Mouse (Mus musculus) monocyte, adult 5-6 weeks (primary cell): ENCODE measurements around the gene Spon1. TPM values are rescaled to one million over a fixed set of nuclear protein-coding genes. Genes with fewer than 3 reads are reported as not detected.

Source experiments
- ATAC-seq: fragments of 153-309, 156-312 bp; replicated peaks from 2 replicates; pipeline ENCODE4 v1.8.0; 2017; ENCODE audit warnings: mild to moderate bottlenecking; ENCODE audit not compliant: low TSS enrichment, insufficient number of reproducible peaks, severe bottlenecking, poor library complexity, low FRiP score
- total RNA-seq: library from RNA; stranded (forward); fragments of 200-1000, 200-491, 200-594 nt; gene quantifications from 3 replicates; pipeline ENCODE4 v1.2.3, GENCODE M21; 2017

Gene Spon1
- total RNA-seq, 1 experiment from 2014 or later: not detected

DNA sequence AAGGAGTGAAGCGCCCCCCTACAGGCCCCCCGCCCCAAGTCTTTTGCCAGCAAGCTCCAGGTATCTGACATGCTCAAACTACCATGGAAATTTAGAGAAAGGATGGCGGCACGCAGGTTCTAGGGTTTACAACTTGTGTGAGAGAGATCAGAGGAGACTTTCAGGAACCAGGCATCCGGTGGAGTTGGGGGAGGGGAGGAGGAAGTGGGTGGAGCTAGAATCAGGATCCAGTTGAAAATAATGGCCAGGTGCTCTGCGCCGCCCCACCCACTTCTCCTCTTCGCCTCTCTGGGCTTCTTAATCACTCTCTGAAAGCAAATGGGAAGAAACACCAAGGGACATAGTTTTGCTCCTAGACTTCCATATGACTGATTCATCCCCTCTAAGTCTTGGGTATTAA lies 7.6 kb downstream of the Spon1 start:
- no peak for ATAC-seq

DNA sequence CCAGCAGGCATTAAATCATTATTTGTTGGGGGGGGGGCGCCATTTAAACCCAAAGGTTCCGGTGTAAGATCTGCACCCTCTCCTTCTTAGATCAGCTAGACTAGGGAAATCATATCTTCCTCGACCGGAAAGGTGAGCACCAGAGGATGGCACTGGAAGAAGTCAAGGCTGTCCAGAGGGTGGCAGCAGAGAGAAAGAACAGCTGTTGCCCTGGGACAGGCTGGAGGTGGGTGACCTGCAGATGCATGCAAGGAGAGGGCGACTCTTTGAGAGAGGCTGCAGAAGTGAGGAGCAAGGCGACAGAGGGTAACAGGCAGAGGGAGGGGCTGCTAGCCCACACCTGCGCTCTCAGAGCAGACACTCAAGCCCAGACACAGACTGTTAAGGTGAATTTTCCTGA lies 8.2 kb downstream of the Spon1 start:
- peak; percentile 36; the same call in 1 of the 2 replicates for ATAC-seq

DNA sequence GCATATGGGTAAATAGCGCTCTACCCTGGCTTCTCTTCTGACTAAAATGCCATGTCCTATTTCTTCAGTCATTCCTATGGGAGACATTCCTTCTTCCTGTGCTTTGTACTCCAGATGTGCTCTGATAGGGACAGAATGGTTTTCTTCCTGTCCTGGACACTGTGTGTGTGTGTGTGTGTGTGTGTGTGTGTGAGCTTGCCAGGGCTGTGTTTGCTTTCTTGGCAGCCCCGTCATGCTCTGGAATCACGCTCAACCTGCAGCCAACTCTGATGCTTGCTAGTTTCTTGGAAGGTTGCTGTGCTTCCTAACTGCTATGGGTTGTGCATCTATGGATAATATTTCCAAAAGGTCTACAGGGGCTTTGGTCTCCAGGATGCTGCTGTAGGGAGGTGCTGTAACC lies 9.1 kb downstream of the Spon1 start:
- ATAC-seq: no peak

DNA sequence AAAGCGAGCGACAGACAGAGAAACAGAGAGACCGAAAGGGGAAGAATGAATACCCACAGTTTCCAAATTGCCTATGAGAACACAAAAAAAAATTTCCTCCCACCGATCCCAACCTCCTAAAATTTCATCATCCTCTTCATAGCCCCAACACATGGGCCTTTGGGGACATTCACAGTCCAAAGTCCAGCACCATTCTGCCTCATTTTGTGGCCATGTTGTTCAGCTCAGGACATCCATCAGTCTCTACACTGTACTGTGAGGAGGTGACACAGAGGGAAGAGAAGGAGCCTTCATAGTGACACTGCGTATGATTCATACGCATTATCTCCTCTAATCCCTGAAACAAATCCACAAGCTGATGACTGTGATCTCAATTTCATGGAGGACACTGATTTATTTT lies 12.7 kb downstream of the Spon1 start:
- no peak for ATAC-seq

DNA sequence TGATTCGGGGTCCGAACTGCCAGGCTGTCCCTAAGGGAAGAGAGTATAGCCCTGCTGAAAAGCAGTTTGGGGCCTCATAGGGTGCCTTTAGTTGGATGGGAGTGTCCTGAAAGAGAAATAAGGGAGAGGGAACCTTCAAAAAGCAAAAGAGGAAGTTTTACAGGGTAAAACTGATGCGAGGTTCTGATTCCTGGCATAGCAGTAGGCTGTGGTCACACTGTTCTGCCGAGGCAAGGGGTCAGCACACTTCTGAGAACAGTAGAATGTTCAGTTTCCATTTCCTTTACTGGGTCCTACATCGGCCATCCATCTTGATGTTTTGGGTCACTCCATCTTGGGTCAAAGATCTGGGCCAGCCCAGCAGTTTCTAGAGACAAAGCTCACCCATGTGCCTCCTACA lies 14.5 kb downstream of the Spon1 start:
- ATAC-seq: no peak

DNA sequence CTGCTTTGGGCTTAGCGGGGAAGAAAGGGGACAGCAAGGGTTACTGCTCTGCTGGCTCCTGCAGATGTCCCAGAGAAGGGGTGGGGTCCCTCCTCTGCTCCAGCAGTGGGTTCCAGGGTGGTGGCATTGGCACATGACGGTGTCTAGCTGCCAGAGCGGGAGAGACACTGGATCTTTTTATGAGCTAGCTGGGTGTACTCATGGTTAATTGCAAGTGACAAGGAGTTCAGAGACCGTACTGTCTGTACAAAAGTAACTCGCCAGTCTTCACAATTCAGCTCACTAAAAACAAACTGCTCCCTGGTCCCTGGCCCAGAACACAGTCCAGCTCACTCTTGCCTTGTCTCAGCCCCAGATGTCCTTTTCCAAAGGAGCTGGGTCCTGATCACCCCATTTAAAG lies 26.2 kb downstream of the Spon1 start:
- no peak for ATAC-seq

DNA sequence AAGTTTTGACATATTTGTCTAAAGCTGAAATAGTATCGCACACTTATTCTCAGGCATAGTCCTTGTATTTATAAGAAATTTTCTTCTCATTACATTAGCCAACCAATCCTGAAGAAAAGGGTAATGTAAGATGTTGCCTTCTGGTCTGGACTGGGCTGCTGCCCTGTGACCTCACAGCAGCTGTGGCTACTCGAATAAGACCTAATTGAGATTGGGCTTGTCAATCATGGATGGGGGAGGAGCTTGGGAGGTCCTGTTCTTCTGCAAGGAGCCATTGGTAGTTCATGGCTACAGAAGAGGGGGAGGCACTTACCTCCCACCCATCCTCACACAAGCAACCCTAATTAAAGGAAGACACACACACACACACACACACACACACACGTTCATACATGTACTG lies 27.1 kb downstream of the Spon1 start:
- ATAC-seq: no peak

DNA sequence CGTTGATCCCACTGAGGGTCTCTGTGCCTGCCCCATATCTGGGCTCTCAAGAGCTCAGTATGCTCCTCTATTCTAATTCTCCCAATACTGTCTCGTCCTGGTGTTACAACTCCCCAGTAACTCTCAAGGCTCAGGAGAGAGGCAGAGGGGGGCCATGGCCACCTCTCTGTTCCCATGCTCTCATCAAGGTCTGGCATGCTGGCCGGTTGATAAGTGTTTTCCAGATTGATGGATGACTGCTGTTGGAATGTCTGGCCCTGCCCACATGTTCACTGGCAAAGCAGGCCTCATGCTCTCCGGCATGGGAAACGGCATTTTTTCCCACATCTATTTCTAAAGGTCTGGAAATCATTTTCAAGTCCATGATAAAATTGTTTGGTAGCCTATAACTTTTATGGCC lies 29.4 kb downstream of the Spon1 start:
- ATAC-seq: no peak

DNA sequence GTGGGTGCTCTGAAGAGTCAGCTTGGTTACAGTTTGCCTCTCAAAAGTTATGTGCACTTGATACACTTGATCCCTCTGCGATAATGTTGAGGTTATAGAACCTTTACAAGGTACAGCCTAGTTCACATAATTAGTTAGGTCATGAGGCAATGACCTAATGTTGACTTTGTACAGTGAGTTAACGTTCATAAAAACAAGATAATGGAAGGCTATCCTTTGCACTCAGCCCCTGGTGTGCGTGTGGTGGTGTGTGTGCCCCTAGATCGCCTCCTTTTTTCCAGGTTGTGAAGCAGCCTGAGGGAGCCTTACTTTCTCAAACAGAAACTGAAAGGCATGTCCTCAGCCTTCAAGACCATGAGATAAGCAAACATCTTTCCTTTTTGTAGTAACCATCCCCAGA lies 31.3 kb downstream of the Spon1 start:
- ATAC-seq: no peak

DNA sequence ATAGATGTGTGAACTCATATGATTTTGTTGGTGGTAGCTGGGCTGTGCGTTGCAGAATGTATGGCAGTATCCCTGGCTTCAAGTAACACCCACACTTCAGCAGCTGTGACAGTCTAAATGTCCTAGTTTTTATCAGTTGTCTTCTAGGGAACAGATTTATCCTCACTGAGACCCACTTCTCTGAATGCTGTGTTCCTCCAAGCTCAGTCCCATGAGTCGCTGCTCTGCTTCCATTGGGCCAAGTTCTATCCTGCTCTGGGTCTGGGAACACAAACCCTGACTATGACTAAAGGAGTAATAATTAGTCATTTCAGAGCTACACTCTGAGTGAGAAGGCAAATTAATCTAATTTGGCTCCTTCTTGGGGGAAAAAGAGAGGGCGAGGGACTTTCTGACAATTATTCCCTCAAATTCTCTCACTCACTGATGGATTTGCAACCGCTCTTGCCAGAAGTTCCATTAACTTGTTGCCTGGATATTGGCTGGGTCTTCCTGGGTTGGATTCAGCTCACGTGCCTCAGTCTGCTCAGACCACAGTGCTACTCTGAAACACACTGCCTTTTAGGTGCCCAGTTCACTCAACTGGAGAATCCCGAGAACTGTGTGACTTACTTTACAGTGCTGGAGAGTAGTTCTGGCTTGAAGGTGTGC lies 32.9 kb downstream of the Spon1 start:
- no peak for ATAC-seq

DNA sequence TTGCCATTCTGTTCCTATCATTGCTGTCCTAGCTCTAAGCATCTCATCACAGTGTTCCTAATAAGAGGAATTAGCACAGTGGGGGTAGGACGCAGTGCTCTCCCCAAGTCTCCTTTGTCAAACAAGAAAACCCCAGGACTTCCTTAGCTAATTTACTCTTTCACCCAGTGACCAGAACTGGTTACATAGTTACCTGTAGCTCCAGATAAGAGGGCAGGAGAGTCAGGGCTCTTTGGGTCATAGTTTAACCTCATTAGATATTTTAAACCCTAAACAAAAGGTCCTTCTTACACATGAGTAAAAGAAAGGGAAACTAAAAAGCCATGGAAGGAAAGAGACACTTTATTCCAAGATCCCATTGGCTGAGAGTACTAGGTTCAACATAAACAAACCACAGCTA lies 44.0 kb downstream of the Spon1 start:
- no peak for ATAC-seq

DNA sequence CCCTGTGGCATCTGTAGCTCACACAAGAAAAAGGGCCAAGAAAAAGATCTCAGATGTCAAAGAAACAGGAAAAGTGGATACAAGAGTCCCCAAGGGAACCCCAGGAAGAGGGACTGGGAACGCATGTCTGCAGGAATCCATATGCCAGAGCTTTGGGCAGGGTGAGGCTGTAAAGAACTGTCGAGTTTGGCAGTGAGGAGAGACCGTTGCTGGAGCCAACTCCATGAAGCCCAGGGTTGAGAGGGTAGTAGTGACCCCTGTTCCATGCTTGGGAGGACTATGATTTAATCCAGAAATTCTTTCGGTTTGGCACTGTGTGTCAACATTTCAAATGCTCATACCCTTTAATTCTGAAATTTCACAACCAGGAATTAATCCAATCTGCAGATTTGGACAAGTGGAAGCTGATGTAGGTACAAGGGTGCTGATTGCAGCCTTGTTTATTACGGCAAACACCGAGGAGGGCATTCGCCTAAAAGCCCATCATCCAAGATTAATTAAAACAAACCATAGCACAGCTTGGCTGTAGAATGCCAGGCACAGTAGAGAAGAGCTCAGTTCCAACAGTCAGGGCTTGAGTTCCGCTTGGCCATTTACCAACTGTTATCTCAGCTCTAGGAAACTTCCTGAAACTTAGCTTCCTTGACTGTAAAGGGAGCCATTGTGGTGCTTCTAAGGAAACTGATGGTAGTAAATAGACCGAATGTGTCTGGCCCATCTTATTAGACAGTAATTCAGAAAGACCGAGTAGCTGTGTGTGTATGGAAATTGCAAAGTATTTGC lies 45.8 kb downstream of the Spon1 start:
- no peak for ATAC-seq

DNA sequence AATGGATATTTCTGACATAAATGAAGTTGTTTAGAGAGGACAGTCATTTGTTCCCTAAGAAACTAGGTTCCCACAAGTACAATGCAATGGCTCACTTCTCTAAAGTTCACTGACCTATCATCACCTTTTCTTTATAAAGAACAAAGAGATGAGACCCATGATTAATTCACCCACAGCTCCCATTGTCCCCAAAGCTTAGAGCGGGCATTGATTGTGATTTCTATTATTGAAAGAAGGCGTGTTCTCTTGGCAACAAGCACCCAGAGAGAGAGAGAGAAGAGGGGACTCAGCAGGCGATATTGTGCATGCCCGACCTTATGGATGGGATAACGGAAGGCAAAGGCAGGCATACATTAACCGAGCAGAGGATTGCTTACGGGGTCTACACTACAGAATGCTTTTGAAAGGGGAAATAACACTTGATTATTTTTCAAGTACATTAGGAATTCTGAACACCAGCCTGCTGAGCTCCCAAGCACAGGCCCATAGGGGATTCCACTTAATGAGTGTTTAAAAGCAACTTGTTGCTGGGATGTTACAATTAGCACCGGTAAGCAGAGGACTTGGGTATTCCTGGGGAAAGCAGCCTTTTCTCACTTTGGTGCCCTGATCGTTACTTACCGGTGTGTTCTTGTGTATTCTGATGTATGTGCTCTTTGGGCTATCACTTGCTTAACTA lies 48.4 kb downstream of the Spon1 start:
- no peak for ATAC-seq

DNA sequence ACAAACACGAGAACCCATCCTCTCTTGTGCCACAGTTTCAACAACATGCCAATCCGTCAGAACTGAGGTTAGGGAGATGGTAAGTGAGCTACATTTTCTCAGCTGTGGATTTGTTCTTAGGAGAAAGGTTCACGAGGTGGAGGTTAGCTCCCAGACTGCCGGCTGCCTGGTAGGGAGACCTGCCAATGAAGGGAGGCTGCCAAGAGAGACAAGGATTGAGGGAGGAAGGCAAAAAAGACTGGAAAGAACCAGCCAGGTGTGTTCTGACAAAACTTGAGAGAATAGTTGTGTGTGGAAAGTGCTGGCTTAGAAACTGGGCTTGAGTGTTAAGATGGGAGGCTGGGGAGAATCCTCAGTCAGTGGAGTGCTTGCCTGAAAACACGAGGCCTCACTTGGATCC lies 49.9 kb downstream of the Spon1 start:
- ATAC-seq: no peak

DNA sequence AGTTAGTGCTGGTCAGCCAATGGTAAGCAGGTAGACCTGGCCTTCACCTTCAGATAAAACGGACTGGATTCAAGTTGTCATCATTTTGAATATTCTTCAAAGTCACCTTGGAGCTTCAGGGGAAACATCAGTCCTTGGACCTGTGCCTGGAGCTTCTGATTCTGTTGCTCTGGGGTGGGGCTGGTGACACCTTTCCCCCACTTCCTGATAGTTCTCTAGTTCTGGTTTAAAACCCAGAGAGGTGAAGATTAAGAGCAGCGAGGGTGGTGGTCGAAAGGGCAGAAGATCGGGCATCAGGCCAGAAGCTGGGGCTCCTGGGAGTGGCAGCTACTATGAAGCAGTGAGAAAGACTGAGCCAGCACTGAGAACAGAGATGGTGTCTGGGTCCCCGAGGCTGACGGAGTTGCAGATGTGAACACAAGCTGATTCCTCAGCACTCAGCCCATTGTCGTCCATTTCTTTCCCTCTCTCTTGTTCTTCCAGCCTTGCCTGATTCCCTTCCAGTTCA lies 51.1 kb downstream of the Spon1 start:
- no peak for ATAC-seq

DNA sequence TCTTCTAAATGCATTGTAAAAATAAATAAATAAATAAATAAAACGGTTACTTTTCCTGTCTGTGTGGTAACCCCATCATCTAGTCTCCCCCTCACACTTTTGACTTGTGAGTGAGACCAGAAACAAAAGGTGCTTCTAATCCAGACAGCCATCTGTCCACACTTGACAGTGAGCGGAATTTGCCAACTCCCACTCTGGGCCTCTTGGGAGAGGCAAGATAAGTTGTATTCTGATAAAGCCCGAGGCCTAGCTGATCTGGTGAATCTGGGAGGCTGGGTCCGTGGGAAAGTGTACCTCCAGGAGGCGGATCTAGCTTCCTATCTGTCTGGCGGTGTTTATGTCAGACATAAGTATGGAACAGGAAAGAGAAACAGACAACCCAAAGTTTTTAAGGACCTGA lies 52.3 kb downstream of the Spon1 start:
- no peak for ATAC-seq

DNA sequence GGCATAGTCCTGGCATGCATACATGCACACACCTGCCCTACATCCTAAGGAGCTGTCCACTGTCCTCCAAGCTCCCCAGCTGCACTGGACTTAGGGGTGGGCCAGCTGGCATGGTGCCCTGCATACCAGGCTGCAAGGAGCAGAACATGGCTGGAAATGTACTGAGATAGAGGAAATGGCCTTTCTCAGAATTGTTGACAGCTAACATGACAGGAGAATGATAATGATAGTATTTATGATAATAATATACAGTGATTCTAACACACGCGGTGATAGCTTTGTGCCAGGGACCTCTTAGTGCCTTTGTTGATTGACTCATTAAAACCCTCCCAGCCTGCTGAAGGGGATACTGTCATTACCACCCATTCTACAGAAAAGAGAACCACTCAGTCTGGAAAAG lies 54.4 kb downstream of the Spon1 start:
- no peak for ATAC-seq

DNA sequence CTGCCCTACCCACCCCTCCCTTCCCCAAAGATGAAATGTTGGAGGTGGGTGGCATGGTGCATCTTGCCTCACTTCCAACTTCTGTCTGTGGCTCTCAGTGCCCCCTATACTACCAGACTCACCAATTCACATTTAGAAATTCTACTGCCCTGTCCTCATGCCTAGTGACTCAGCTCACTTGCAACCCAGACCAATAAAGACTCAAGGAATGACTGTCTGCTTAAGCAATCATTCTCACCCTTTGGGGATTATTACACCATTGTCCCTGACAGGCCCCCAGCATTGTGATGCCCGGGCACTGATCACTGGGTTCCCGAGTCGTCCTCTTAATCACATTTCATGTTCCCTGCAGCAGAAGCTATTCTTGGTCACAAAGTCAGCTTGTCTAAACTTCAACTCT lies 57.2 kb downstream of the Spon1 start:
- ATAC-seq: no peak

DNA sequence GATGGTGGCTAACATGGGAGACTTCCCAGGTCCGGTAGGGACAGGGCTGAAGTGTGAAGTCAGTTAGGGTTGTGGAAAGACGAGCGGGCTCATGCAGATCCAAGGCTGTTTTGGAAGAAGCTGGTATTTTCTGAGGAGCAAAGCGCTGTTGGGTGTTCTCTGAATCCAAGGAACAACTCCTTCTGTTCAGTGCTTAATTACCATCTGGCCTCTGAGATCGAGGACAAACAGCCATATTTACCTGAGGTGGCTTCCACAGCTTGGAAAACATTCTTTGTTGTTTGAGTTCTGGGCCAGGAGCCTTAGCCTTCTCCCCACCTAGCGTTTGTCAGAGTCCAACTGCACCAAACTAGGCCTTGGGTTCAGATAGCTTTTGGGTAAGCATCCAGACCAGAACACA lies 58.9 kb downstream of the Spon1 start:
- no peak for ATAC-seq
